Mouse (Mus musculus): ENCODE results near the gene Dbp.

GRCm38 (mm10) chr7:45682144-45683126 lies 22.5 kb upstream of the Dbp start:
- peak; percentile 46 for TF ChIP-seq HCFC1 (IDR thresholded peaks at IDR 0.05; ENCODE audit: low read depth, low read length)
- peak; percentile 88 to 100 for TF ChIP-seq CTCF (conservative IDR thresholded peaks at IDR 0.05 in 1 of 2, IDR thresholded peaks at IDR 0.05 in 1 of 2; ENCODE audit: low read depth in 2 of 2, low read length in 2 of 2)
